Mouse (Mus musculus) intestine, postnatal 0 days (tissue): ENCODE results near the gene Slc45a3. TPM values are rescaled to one million over a fixed set of nuclear protein-coding genes. Genes with fewer than 3 reads are reported as not detected.

ENCODE experiments used
- ATAC-seq: fragments of 200-750 bp; cut with Nextera tagmentation; 2 replicates; pipeline ENCODE4 v1.8.0; 2017; ENCODE audit warnings: mild to moderate bottlenecking, moderate TSS enrichment, moderate library complexity
- H3K27ac ChIP-seq: fragments of 300-500 bp; sonication (generic); 2 replicates; pipeline ENCODE4 v1.5.1; 2014; ENCODE audit warnings: mild to moderate bottlenecking, low read depth, low read length, moderate library complexity
- H3K27me3 ChIP-seq: fragments of 300-500 bp; sonication (generic); replicated peaks from 2 replicates; pipeline ENCODE4 v1.6.1; 2014; ENCODE audit warnings: low read length, mixed read lengths; ENCODE audit not compliant: control insufficient read depth, insufficient read depth
- H3K36me3 ChIP-seq: fragments of 300-500 bp; sonication (generic); 2 replicates; pipeline ENCODE4 v1.6.1; 2014; ENCODE audit warnings: mild to moderate bottlenecking, moderate library complexity; ENCODE audit not compliant: control insufficient read depth, insufficient read depth
- H3K4me1 ChIP-seq: fragments of 300-500 bp; sonication (generic); replicated peaks from 2 replicates; pipeline ENCODE4 v1.6.1; 2014; ENCODE audit warnings: antibody characterized with exemption, low read length, mixed read lengths; ENCODE audit not compliant: control insufficient read depth, insufficient read depth
- H3K4me2 ChIP-seq: fragments of 300-500 bp; sonication (generic); replicated peaks from 2 replicates; pipeline ENCODE4 v1.6.1; 2014; ENCODE audit warnings: low read depth, mild to moderate bottlenecking, moderate library complexity
- H3K4me3 ChIP-seq: fragments of 300-500 bp; sonication (generic); 2 replicates; pipeline ENCODE4 v1.5.1; 2014; ENCODE audit warnings: low read depth, low read length
- H3K9ac ChIP-seq: fragments of 300-500 bp; sonication (generic); 2 replicates; pipeline ENCODE4 v1.6.1; 2014; ENCODE audit warnings: mild to moderate bottlenecking, low read depth, low read length
- H3K9me3 ChIP-seq: fragments of 300-500 bp; sonication (generic); 2 replicates; pipeline ENCODE4 v1.6.1; 2016; ENCODE audit warnings: mixed run types; ENCODE audit not compliant: control insufficient read depth
- CTCF ChIP-seq: sonication (generic); IDR thresholded peaks from 2 replicates; pipeline ENCODE4 v1.5.1; 2016; ENCODE audit warnings: low read depth, mild to moderate bottlenecking, control low read depth, antibody characterized with exemption, moderate library complexity
- WGBS: fragments of 180-500 bp; shearing (Covaris S2); extraction: QIAGEN DNeasy Blood & Tissue Kit; methylation state at CpG from one replicate; pipeline ENCODE4 v1.1.7; 2014; 5-methylcytosine and 5-hydroxymethylcytosine counted together
- polyA plus RNA-seq: library from polyadenylated mRNA; unstranded; fragments of >200 nt; fragmentation: Nextera tagmentation; extraction: Ambion mirVana; gene quantifications from 2 replicates; pipeline ENCODE4 v1.2.1, GENCODE M21; 2015

The Slc45a3 gene
- polyA plus RNA-seq, 1 experiment from 2014 or later: 2.5 TPM

GRCm38 (mm10) chr1:131973991-131974390 is 11.2 kb downstream of the Slc45a3 start:
- Histone ChIP-seq H3K27ac (no peak overlapping the region), H3K4me1 (no peaks in the 10 kb centered on the region), H3K27me3 (no peaks in the 10 kb centered on the region), H3K4me3 (no peak overlapping the region), H3K9ac (no peak overlapping the region), H3K4me2 (no peak overlapping the region), H3K9me3 (no peaks in the 10 kb centered on the region), H3K36me3 (no peaks in the 10 kb centered on the region)
- no peak for TF ChIP-seq CTCF
- peak; percentile 45; the same call in 1 of the 2 replicates for ATAC-seq
- WGBS: 49% methylated on average over 6 of the region's 6 CpGs

GRCm38 (mm10) chr1:131976886-131977285 is 14.1 kb downstream of the Slc45a3 start:
- H3K4me3 ChIP-seq: no peak overlapping the region
- no peak overlapping the region for H3K27ac ChIP-seq
- TF ChIP-seq CTCF: no peak
- 78% methylated on average over 5 of the region's 5 CpGs for WGBS
- no peak for ATAC-seq
- H3K4me2 ChIP-seq: no peak overlapping the region
- no peaks in the 10 kb centered on the region for H3K9me3 ChIP-seq
- H3K36me3 ChIP-seq: no peaks in the 10 kb centered on the region
- no peaks in the 10 kb centered on the region for H3K27me3 ChIP-seq
- H3K9ac ChIP-seq: no peak overlapping the region
- H3K4me1 ChIP-seq: no peaks in the 10 kb centered on the region

DNA sequence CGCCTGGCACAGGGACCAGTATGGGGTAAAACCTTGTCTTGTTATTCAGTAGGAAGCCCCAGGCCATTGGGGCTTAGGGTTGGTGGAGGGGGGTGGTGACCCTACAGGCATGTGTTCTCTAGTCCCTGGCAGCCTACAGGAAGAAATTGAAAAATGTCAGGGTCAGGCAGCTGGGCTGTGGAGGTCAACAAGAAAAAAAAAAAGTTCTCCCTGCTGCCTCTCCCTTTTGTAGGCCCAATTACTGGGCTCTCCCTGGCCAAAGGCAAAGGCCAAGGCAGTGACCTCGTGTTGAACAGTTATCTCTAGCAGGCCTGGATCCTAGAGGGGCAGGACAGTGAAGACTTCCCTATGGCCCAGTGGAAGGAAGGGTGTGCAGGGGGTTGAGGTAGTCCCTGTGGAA is 17.7 kb downstream of the Slc45a3 start:
- H3K9me3 ChIP-seq: no peaks in the 10 kb centered on the region
- no peaks in the 10 kb centered on the region for H3K36me3 ChIP-seq
- ATAC-seq: no peak
- no peak for TF ChIP-seq CTCF
- H3K4me1 ChIP-seq: no peaks in the 10 kb centered on the region
- H3K4me2 ChIP-seq: no peak overlapping the region
- no peak overlapping the region for H3K9ac ChIP-seq
- H3K27ac ChIP-seq: no peak overlapping the region
- no peak overlapping the region for H3K4me3 ChIP-seq
- WGBS: 50% methylated on average over 2 of the region's 2 CpGs
- H3K27me3 ChIP-seq: no peaks in the 10 kb centered on the region

DNA sequence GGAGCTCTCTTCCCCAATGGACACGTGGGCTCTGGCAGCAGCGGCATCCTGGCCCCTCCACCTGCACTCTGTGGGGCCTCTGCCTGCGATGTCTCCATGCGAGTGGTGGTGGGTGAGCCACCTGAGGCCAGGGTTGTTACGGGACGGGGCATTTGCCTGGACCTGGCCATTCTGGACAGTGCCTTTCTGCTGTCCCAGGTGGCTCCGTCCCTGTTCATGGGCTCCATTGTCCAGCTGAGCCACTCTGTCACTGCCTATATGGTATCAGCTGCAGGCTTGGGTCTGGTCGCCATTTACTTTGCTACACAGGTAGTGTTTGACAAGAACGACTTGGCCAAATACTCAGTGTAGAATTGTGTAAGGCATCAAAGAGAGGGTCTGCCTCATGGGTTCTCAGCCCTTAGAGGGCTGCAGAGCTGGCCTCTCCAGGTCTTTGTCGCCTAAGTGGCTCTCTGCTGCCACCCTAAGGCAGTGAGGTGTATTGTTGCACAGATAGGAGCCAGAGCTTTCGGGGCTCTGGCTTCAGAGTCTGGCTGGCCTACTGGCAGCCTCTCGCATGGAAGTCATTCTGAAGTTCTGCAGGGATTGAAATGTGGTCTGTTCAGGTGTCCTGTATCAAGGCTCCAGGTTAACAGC is 18.7 kb downstream of the Slc45a3 start:
- no peak overlapping the region for H3K4me2 ChIP-seq
- peak; percentile 35 for ATAC-seq
- no peaks in the 10 kb centered on the region for H3K4me1 ChIP-seq
- no peak overlapping the region for H3K27ac ChIP-seq
- peak; percentile 96 for TF ChIP-seq CTCF
- no peak overlapping the region for H3K9ac ChIP-seq
- H3K36me3 ChIP-seq: no peaks in the 10 kb centered on the region
- H3K4me3 ChIP-seq: no peak overlapping the region
- 54% methylated on average over 12 of the region's 12 CpGs for WGBS
- no peaks in the 10 kb centered on the region for H3K9me3 ChIP-seq
- no peaks in the 10 kb centered on the region for H3K27me3 ChIP-seq

- 11% methylated on average over 5 of the region's 5 CpGs for WGBS
Measured at GRCm38 (mm10) chr1:131982907-131983306, 20.1 kb downstream of the Slc45a3 start.

DNA sequence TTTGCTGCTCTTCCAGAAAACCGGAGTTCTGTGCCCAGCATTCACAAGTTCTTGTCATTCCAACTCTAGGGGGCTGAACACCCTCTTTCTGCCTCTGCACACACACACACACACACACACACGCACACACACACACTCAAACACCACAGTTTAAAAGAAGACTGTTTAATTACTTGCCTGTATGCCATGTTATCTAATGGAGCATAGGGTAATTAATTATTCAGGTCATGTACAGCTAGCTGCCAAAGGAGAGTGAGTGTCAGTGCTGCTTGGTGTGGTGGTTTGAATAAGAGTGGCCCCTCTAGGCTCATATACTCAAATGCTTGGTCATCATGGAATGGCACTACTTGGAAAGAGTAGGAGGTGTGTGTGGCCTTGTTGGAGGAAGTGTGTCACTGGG is 21.0 kb downstream of the Slc45a3 start:
- TF ChIP-seq CTCF: no peak
- H3K4me3 ChIP-seq: no peak overlapping the region
- H3K4me2 ChIP-seq: no peak overlapping the region
- H3K27ac ChIP-seq: no peak overlapping the region
- H3K9ac ChIP-seq: no peak overlapping the region
- no peaks in the 10 kb centered on the region for H3K27me3 ChIP-seq
- no peaks in the 10 kb centered on the region for H3K36me3 ChIP-seq
- no peak for ATAC-seq
- H3K9me3 ChIP-seq: no peaks in the 10 kb centered on the region
- H3K4me1 ChIP-seq: no peaks in the 10 kb centered on the region
- 66% methylated on average over 2 of the region's 2 CpGs for WGBS

More at GRCm38 (mm10) chr1:131982907-131983306, 20.1 kb downstream of the Slc45a3 start:
- H3K4me1 ChIP-seq: no peaks in the 10 kb centered on the region
- no peak overlapping the region for H3K4me2 ChIP-seq
- no peak overlapping the region for H3K4me3 ChIP-seq
- ATAC-seq: peak; percentile 40; the same call in 1 of the 2 replicates
- no peaks in the 10 kb centered on the region for H3K9me3 ChIP-seq
- no peaks in the 10 kb centered on the region for H3K27me3 ChIP-seq
- no peaks in the 10 kb centered on the region for H3K36me3 ChIP-seq
- TF ChIP-seq CTCF: peak; percentile 96
- H3K27ac ChIP-seq: no peak overlapping the region
- H3K9ac ChIP-seq: no peak overlapping the region
